Mouse (Mus musculus): ENCODE measurements around the gene Spag4. TPM values are rescaled to one million over a fixed set of nuclear protein-coding genes. Genes with fewer than 3 reads are reported as not detected.

Gene Spag4
- polyA plus RNA-seq (2012; ENCODE audit: low replicate concordance), result 3.1 and 3.3 TPM in 2 replicates

GRCm38 (mm10) chr2:156065099-156066041 lies at the start of gene Spag4:
Spag4 (plus strand) TSS chr2:156065175.

GRCm38 (mm10) chr2:156052816-156053215 lies 12.2 kb upstream of the Spag4 start, which contains the start of gene Fer1l4:
Fer1l4 (minus strand) TSS chr2:156052947.

GRCm38 (mm10) chr2:156111358-156112079 lies 46.5 kb downstream of the Spag4 start, which contains the start of the genes Cpne1 and Rbm12:
Cpne1 (minus strand) TSS chr2:156111965.
Rbm12 (minus strand) TSS chr2:156111978.

Other genes starting within 250 kb of the Spag4 start
- 34.6 and 39.0 TPM in 2 replicates for gene BC029722, start 245.7 kb upstream of the Spag4 start, polyA plus RNA-seq (2012; ENCODE audit: low replicate concordance)
- gene Eif6, start 238.2 kb upstream of the Spag4 start, polyA plus RNA-seq (2012; ENCODE audit: low replicate concordance), result 525 and 574 TPM in 2 replicates
- gene Fam83c, start 230.3 kb upstream of the Spag4 start, polyA plus RNA-seq (2012; ENCODE audit: low replicate concordance), result not detected in 2 replicates
- gene Uqcc1, start 134.9 kb upstream of the Spag4 start, polyA plus RNA-seq (2012; ENCODE audit: low replicate concordance), result 1.9 and 2.0 TPM in 2 replicates
- gene Gm15557, start 124.4 kb upstream of the Spag4 start, polyA plus RNA-seq (2012; ENCODE audit: low replicate concordance), result 0.25 TPM in 1 of 2 replicates, not detected in the other
- gene Gdf5, start 119.8 kb upstream of the Spag4 start, polyA plus RNA-seq (2012; ENCODE audit: low replicate concordance), result 0.31 and 0.70 TPM in 2 replicates
- gene Cep250, start 108.7 kb upstream of the Spag4 start, polyA plus RNA-seq (2012; ENCODE audit: low replicate concordance), result 13.3 and 14.7 TPM in 2 replicates
- 0.34 and 0.60 TPM in 2 replicates for gene 6430550D23Rik, start 57.2 kb upstream of the Spag4 start, polyA plus RNA-seq (2012; ENCODE audit: low replicate concordance)
- gene Ergic3, start 57.1 kb upstream of the Spag4 start, polyA plus RNA-seq (2012; ENCODE audit: low replicate concordance), result 23.3 and 34.1 TPM in 2 replicates
- 0.24 and 0.41 TPM in 2 replicates for gene Fer1l4, start 12.2 kb upstream of the Spag4 start, polyA plus RNA-seq (2012; ENCODE audit: low replicate concordance)
- 16.5 and 29.2 TPM in 2 replicates for gene Cpne1, start 46.8 kb downstream of the Spag4 start, polyA plus RNA-seq (2012; ENCODE audit: low replicate concordance)
- 6.2 and 8.1 TPM in 2 replicates for gene Rbm12, start 46.8 kb downstream of the Spag4 start, polyA plus RNA-seq (2012; ENCODE audit: low replicate concordance)
- 0.68 TPM in 1 of 2 replicates, not detected in the other for gene Gm28036, start 61.9 kb downstream of the Spag4 start, polyA plus RNA-seq (2012; ENCODE audit: low replicate concordance)
- gene Romo1, start 78.9 kb downstream of the Spag4 start, polyA plus RNA-seq (2012; ENCODE audit: low replicate concordance), result 105 and 200 TPM in 2 replicates
- gene Nfs1, start 79.0 kb downstream of the Spag4 start, polyA plus RNA-seq (2012; ENCODE audit: low replicate concordance), result 36.7 and 38.3 TPM in 2 replicates
- gene Rbm39, start 115.1 kb downstream of the Spag4 start, polyA plus RNA-seq (2012; ENCODE audit: low replicate concordance), result 221 and 282 TPM in 2 replicates
- 23.0 and 27.4 TPM in 2 replicates for gene Phf20, start 131.3 kb downstream of the Spag4 start, polyA plus RNA-seq (2012; ENCODE audit: low replicate concordance)
- 0.19 TPM in 1 of 2 replicates, not detected in the other for gene Cnbd2, start 247.1 kb downstream of the Spag4 start, polyA plus RNA-seq (2012; ENCODE audit: low replicate concordance)
- 633 and 1,863 TPM in 2 replicates for gene Scand1, start 247.5 kb downstream of the Spag4 start, polyA plus RNA-seq (2012; ENCODE audit: low replicate concordance)